Mouse (Mus musculus) testis, adult 2 months (tissue): ENCODE measurements at regions not wholly inside any gene's neighbourhood (a gene's known extent, or its start where the extent isn't known, plus 50 kb on each side); places are given as distances from the start of the nearest gene placed in this dataset.

Source experiments
- H3K27ac ChIP-seq: fragments of 200-500 bp; 2 replicates; pipeline ENCODE4 v1.5.1; 2012; ENCODE audit warnings: low read depth, low read length; ENCODE audit not compliant: control insufficient read depth, insufficient read depth
- H3K27me3 ChIP-seq: fragments of 200-500 bp; 2 replicates; pipeline ENCODE4 v1.6.1; 2012; ENCODE audit warnings: mild to moderate bottlenecking, low read length, moderate library complexity; ENCODE audit not compliant: control insufficient read depth, insufficient read depth
- H3K36me3 ChIP-seq: fragments of 200-500 bp; 2 replicates; pipeline ENCODE4 v1.6.1; 2012; ENCODE audit warnings: mild to moderate bottlenecking, low read length; ENCODE audit not compliant: control insufficient read depth, insufficient read depth
- H3K4me1 ChIP-seq: fragments of 200-500 bp; 2 replicates; pipeline ENCODE4 v1.6.1; 2012; ENCODE audit warnings: low read length; ENCODE audit not compliant: control insufficient read depth, insufficient read depth
- H3K4me3 ChIP-seq: fragments of 200-500 bp; 2 replicates; pipeline ENCODE4 v1.5.1; 2012; ENCODE audit warnings: low read depth, mild to moderate bottlenecking, low read length, moderate library complexity, mixed read lengths; ENCODE audit not compliant: control insufficient read depth
- CTCF ChIP-seq: fragments of 200-500 bp; IDR thresholded peaks from 2 replicates; pipeline ENCODE4 v1.5.1; 2012; ENCODE audit warnings: low read depth, mild to moderate bottlenecking, inconsistent platforms, low read length, moderate library complexity; ENCODE audit not compliant: control insufficient read depth, insufficient read depth, insufficient replicate concordance
- POLR2A ChIP-seq: fragments of 200-500 bp; IDR thresholded peaks from 2 replicates; pipeline ENCODE4 v1.6.1; 2012; ENCODE audit warnings: low read depth, mild to moderate bottlenecking, inconsistent platforms, low read length, moderate library complexity; ENCODE audit not compliant: control insufficient read depth

DNA sequence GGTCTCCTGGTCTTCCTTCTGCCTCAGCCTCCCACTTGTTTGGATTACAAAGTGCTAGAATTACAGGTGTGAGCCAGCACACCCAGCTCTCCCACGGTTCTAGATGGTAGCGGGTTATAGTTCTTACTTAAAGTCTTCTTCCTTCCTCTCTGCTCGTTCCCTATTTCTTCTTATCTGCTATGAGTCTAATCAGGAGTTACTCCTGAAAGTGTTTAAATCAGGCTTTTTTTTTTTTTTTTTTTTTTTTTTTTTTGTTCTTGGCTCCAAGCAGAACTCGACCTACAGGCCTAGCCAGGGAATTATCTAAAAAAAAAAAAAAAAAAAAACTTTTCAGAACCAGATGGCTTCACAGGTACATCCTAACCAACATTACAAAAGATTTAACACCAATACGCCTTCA lies 66.0 kb upstream of the Gm9887 start:
- no peaks in the 10 kb centered on the region for H3K36me3 ChIP-seq
- TF ChIP-seq POLR2A = no peak
- no peak for TF ChIP-seq CTCF
- H3K27ac ChIP-seq = no peak overlapping the region
- no peaks in the 10 kb centered on the region for H3K4me1 ChIP-seq
- H3K27me3 ChIP-seq = no peaks in the 10 kb centered on the region
- H3K4me3 ChIP-seq = no peak overlapping the region

DNA sequence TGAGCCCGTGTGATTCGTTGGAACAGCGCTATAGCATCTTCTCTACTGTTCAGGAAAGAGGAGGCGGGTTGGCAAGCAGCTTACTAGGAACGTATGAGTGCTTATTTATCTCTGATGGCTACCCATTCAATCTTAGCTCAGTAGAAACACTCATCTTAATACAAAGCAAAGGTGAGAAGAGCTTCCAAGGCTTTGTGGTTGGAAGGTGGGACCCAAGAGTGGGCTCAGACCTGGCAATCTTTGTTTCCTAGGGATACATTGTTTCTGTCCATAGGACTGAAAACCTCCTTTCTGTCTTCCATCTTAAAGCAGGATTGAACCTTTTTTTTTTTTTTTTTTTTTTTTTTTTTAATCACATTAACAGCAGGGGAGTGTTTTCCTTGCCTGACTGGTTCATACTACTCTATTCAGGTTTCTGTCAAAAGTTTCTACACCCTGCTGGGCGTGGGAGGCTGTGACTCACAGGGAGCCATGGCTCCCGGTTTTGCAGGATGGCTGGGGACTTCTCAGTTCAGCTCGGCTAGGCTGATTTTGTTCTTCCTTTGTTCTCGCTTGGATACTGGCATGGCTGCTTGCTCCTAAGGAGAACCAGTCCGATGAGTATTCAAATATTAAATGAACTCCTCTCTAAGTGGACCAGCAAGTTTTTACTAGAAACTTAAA lies 64.7 kb upstream of the Gm9887 start:
- H3K4me1 ChIP-seq = no peaks in the 10 kb centered on the region
- no peaks in the 10 kb centered on the region for H3K27me3 ChIP-seq
- H3K36me3 ChIP-seq = no peaks in the 10 kb centered on the region
- TF ChIP-seq CTCF = no peak
- no peak overlapping the region for H3K27ac ChIP-seq
- H3K4me3 ChIP-seq = no peak overlapping the region

DNA sequence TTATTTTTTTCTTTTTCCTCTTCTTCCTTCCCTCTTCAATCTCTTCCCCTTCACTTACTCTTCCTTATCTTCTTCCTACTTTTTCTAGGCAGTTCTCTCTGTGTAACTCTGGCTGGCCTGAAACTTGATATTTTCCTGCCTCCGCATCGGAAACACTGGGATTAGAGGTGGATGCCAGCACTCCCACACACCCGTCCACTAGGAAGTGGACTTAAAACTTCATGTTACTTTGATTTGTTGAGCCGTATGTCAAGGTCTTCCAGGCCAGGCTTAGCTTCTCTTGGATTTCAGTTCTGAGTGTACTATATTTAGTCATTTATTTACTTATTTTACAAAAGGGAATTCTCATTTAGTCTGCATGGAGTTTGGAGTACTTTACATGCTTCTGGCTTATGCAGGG lies 62.1 kb upstream of the Gm9887 start:
- TF ChIP-seq POLR2A = no peak
- TF ChIP-seq CTCF = no peak
- no peaks in the 10 kb centered on the region for H3K4me1 ChIP-seq
- no peak overlapping the region for H3K27ac ChIP-seq
- H3K4me3 ChIP-seq = no peak overlapping the region
- H3K36me3 ChIP-seq = no peaks in the 10 kb centered on the region
- no peaks in the 10 kb centered on the region for H3K27me3 ChIP-seq

DNA sequence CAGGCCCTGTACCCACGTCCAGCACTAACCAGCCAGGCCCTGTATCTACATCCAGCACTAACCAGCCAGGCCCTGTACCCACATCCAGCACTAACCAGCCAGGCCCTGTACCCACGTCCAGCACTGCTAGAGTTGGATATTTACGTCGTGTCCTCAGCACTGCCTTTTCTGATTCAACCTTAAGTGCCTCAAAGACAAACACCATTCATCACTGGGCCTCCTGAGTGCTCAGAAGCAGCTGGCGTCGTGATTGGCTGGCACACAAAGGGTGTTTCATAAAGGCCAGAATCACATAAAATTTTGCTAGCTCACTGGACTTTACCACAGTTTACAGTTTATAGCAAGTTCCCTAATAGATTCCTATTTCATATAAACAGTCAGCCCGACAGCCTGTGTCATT lies 59.8 kb upstream of the Gm9887 start:
- Histone ChIP-seq H3K4me3 (no peak overlapping the region), H3K27ac (no peak overlapping the region), H3K4me1 (no peaks in the 10 kb centered on the region), H3K36me3 (no peaks in the 10 kb centered on the region), H3K27me3 (no peaks in the 10 kb centered on the region)
- TF ChIP-seq POLR2A = no peak
- no peak for TF ChIP-seq CTCF

DNA sequence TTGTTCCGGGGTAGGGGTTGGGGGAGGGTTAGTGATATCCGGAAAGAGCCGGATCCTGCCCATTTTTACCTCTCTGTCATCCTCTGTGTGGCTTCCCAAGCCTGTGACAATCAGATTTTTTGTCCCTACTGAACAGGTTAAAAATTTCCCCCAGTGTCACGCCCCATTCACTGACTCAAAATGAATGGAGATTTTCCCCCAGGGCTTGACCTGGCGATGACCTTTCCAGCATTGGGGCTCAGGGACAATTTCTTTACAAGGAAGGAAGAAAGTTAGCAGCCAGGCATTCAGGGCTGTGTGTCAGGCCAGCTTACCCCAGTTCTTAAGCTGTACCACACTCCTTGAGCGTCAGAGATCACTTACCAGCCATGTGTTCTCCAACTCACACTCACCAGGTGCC lies 55.9 kb upstream of the Gm9887 start:
- Histone ChIP-seq H3K4me1 (peaks cover 6% of the 10 kb centered on the region), H3K27ac (no peak overlapping the region), H3K4me3 (no peak overlapping the region), H3K36me3 (no peaks in the 10 kb centered on the region), H3K27me3 (no peaks in the 10 kb centered on the region)
- TF ChIP-seq CTCF (no peak), POLR2A (no peak)

DNA sequence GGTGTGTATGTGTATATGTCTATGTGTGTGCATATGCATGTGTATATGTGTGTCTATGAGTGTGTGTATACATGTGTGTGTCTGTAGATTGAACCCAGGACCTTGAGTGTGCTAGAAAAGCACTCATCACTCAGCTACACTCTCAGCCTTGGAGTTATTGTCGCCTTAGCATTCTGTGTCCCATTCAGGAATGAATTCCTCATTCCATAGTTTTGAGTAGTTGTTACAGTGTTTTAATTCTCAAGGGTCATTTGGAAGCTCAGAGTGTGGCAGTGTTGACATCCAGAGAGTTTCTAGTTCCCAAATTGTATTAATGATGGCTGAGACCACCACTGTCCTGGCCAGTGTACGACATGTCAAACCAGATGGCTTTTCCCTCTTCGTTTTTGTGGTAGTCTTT lies 53.4 kb upstream of the Gm9887 start:
- H3K27me3 ChIP-seq = peaks cover 3% of the 10 kb centered on the region
- TF ChIP-seq POLR2A (no peak), CTCF (no peak)
- H3K36me3 ChIP-seq = no peaks in the 10 kb centered on the region
- no peak overlapping the region for H3K27ac ChIP-seq
- no peak overlapping the region for H3K4me3 ChIP-seq
- peaks cover 14% of the 10 kb centered on the region for H3K4me1 ChIP-seq

DNA sequence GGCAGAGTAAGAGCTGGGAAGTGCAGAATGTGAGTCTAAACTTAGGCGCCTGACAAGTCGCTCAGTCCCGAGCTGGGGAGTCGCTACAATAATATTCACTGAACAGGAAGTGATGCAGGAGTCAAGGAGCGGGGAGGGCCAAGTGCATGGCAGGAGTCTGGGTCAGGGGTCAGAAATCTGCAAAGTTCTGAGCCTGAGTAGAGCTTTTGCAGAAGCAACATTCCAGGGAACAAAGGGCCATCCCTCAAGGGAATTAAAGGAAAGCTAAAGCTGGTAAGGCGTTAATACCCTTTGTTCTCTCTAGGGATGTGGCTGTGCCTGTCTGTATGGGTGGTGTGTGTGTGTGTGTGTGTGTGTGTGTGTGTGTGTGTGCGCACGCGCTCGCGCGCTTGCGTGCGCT lies 52.7 kb upstream of the Gm9887 start:
- Histone ChIP-seq H3K4me3 (no peak overlapping the region), H3K36me3 (no peaks in the 10 kb centered on the region), H3K27me3 (peaks cover 3% of the 10 kb centered on the region), H3K27ac (no peak overlapping the region), H3K4me1 (peaks cover 14% of the 10 kb centered on the region)
- TF ChIP-seq CTCF (no peak), POLR2A (no peak)
